Mouse (Mus musculus): ENCODE measurements around the gene Gpr89. TPM values are rescaled to one million over a fixed set of nuclear protein-coding genes. Genes with fewer than 3 reads are reported as not detected.

Gpr89 gene
- polyA plus RNA-seq, 1 experiment: 15.1 TPM

DNA sequence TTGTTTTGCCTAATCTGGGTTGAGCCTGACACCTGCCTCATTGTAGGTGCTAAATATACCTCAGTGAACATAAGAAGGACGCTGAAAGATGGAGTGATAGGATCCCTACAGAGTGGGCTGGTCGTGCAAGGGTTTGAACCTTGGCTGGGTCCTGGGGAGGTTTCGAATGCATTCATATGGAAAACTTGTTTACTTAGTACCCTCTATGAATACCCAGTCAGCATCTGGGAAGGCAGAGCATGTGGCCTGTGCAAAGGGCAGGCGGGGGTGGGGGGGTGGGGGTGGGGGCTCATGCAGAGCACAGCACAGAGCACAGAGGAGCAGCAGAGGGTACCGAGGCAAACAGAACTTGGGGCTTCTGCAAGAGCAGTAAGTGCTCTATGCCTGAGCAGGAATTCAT, 72.2 kb downstream of the Gpr89 start:
- no peaks in the 10 kb centered on the region for H3K4me1 ChIP-seq (ENCODE audit: control insufficient read depth, insufficient read depth, low read length)
- TF ChIP-seq CTCF (IDR thresholded peaks at IDR 0.05; ENCODE audit: insufficient read depth, low read length) (no peak), POLR2A (IDR thresholded peaks at IDR 0.05; ENCODE audit: borderline replicate concordance, extremely low read depth, low read depth, low read length) (no peak)

DNA sequence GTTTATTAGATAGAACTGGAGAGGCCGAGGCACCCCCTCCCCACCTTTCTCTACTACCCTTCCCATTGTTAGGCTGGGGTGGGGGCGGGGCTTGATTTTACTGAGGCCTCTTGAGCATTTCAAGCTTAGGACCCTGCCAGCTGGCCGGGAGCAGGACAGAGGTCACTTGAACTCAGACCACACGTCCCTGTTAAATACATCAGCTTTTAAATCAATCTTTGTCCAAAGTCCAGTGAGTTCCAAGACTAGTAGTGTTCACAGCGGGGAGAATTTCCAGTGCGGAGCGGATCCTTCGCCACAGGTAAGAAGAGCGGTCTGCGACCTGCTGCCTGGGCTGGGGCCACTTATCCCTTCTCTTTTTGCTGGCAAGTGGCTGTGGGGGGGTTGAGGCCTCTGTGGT, 75.3 kb downstream of the Gpr89 start:
- TF ChIP-seq CTCF (IDR thresholded peaks at IDR 0.05; ENCODE audit: insufficient read depth, low read length) (no peak), POLR2A (IDR thresholded peaks at IDR 0.05; ENCODE audit: borderline replicate concordance, extremely low read depth, low read depth, low read length) (no peak)
- no peak for DNase-seq
- H3K4me3 ChIP-seq (replicated peaks; ENCODE audit: extremely low read depth, low read depth, low read length): no peak overlapping the region
- no peaks in the 10 kb centered on the region for H3K4me1 ChIP-seq (ENCODE audit: control insufficient read depth, insufficient read depth, low read length)
- 83% methylated on average over 10 of the region's 10 CpGs for WGBS

More for the DNA sequence above, 72.2 kb downstream of the Gpr89 start:
- no peak overlapping the region for H3K4me3 ChIP-seq (replicated peaks; ENCODE audit: extremely low read depth, low read depth, low read length)
- 60% methylated on average over 5 of the region's 5 CpGs for WGBS
- DNase-seq: no peak

DNA sequence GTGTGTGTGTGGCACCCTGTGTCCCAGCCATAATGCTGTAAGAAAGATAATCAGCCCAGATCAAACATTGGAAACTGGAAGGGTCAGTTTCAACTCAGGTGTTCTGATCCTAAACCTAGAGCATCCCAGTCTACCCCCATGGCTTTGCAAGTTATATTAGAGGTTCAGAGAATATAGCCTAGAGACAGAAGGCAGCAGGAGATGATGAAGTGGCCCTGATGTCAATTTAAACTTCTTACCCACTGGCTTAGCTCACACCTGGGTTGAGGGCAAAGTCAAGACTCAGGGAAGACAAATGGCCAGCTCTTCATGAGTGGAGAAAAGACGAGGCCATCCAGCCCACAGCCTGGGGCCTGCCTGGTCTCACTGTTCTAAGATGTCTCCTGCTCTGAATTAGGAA, 76.2 kb downstream of the Gpr89 start, which contains the start of the genes Pdzk1 and Cd160:
Gene Pdzk1, plus strand, starts transcription at position 301 of the 400 bp plus-strand sequence.
Gene Cd160, minus strand, starts transcription at position 368 of the 400 bp plus-strand sequence.
- no peak for DNase-seq
- TF ChIP-seq CTCF (IDR thresholded peaks at IDR 0.05; ENCODE audit: insufficient read depth, low read length) (no peak), POLR2A (IDR thresholded peaks at IDR 0.05; ENCODE audit: borderline replicate concordance, extremely low read depth, low read depth, low read length) (no peak)
- 85% methylated on average over 1 of the region's 1 CpGs for WGBS
- Histone ChIP-seq H3K4me1 (ENCODE audit: control insufficient read depth, insufficient read depth, low read length) (no peaks in the 10 kb centered on the region), H3K4me3 (replicated peaks; ENCODE audit: extremely low read depth, low read depth, low read length) (no peak within 1 kb of the TSS)

GRCm38 (mm10) chr3:96828308-96828864, 76.8 kb downstream of the Gpr89 start:
- no peak for TF ChIP-seq CTCF (IDR thresholded peaks at IDR 0.05; ENCODE audit: insufficient read depth, low read length)
- TF ChIP-seq POLR2A (IDR thresholded peaks at IDR 0.05; ENCODE audit: borderline replicate concordance, extremely low read depth, low read depth, low read length): no peak
- no peaks in the 10 kb centered on the region for H3K4me1 ChIP-seq (ENCODE audit: control insufficient read depth, insufficient read depth, low read length)
- DNase-seq: no peak
- WGBS: 50% methylated on average over 15 of the region's 15 CpGs
- no peak overlapping the region for H3K4me3 ChIP-seq (replicated peaks; ENCODE audit: extremely low read depth, low read depth, low read length)

DNA sequence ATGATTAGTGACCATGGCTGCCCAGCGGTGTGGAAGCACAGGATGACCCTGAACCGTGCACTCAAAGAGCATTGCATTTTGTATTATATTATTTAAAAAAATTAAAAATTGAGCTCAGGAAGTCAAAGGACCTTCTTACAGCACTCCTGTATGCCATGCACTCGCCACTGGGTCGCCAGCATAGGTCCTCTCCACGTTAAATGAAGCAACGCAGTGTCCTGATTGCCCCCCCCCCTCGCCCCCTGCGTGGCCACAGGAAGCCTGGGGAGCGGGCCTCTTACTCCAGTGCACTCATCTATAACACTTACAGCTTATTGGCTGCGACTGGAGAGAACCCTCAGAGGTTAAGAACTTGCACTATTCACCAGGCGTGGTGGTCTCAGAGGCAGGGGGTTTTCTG, 79.9 kb downstream of the Gpr89 start:
- no peak overlapping the region for H3K4me3 ChIP-seq (replicated peaks; ENCODE audit: extremely low read depth, low read depth, low read length)
- no peak for TF ChIP-seq CTCF (IDR thresholded peaks at IDR 0.05; ENCODE audit: insufficient read depth, low read length)
- no peak for TF ChIP-seq POLR2A (IDR thresholded peaks at IDR 0.05; ENCODE audit: borderline replicate concordance, extremely low read depth, low read depth, low read length)
- no peaks in the 10 kb centered on the region for H3K4me1 ChIP-seq (ENCODE audit: control insufficient read depth, insufficient read depth, low read length)
- DNase-seq: no peak
- 43% methylated on average over 11 of the region's 11 CpGs for WGBS

DNA sequence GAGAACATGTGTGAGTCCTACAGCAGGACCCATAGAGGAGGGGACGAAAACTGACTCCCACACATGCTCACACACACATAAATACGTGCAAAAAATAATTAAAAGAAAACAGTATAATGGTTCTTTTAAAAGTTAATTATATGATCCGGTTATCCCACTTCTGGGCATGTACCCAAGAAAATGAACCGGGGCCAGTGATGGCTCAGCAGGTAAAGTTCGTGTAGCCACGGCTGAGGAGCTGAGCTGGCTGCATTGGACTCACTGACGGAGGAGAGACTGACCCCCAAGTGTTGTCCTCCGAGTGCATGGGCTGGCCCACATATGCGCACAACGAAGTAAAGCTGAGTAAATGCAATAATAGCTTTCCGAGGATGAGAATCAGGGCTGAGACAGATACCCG, 80.5 kb downstream of the Gpr89 start:
- Histone ChIP-seq H3K4me1 (ENCODE audit: control insufficient read depth, insufficient read depth, low read length) (no peaks in the 10 kb centered on the region), H3K4me3 (replicated peaks; ENCODE audit: extremely low read depth, low read depth, low read length) (no peak overlapping the region)
- DNase-seq: no peak
- WGBS: 85% methylated on average over 12 of the region's 12 CpGs
- TF ChIP-seq POLR2A (IDR thresholded peaks at IDR 0.05; ENCODE audit: borderline replicate concordance, extremely low read depth, low read depth, low read length) (no peak), CTCF (IDR thresholded peaks at IDR 0.05; ENCODE audit: insufficient read depth, low read length) (no peak)

DNA sequence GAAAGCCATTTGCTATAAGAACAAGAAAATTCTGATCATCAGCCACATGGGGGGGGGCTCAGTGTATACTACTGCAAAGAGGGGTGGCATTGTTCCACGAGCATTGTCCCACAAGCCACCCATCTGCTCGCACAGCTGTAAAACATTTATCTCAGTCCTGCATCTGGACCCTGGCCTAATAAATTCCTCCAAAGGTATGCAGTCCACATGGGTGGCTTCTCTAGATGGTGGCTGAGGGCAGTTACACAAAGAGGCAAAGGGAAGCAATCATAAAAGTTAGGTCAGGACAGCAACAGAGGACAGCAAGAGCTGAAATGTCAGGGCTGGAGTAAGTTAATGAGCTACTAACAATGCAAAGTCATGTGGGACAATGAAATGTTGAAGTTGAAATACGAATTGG, 81.4 kb downstream of the Gpr89 start:
- no peak overlapping the region for H3K4me3 ChIP-seq (replicated peaks; ENCODE audit: extremely low read depth, low read depth, low read length)
- TF ChIP-seq POLR2A (IDR thresholded peaks at IDR 0.05; ENCODE audit: borderline replicate concordance, extremely low read depth, low read depth, low read length) (no peak), CTCF (IDR thresholded peaks at IDR 0.05; ENCODE audit: insufficient read depth, low read length) (no peak)
- H3K4me1 ChIP-seq (ENCODE audit: control insufficient read depth, insufficient read depth, low read length): no peaks in the 10 kb centered on the region
- WGBS: 49% methylated on average over 3 of the region's 3 CpGs
- no peak for DNase-seq

DNA sequence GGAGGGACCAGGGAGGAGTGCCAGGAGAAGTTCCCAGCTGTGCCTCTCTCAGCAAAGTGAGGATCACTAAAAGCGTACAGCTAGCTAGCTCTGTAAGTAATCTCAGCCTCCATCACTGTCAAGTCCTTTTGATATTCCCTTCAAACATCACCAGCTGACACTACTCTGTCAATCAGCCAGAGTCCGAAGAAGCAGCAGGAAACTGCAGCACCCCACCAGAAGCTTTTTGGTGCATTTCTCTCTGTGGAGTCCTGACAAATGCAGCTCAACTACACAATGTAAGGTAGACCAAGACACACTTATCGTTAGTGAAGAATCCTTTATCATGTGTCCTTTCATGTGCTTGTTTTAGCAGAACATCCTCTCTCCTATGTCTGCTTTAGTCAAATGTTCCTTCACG, 83.6 kb downstream of the Gpr89 start:
- WGBS: 89% methylated on average over 4 of the region's 4 CpGs
- H3K4me1 ChIP-seq (ENCODE audit: control insufficient read depth, insufficient read depth, low read length): no peaks in the 10 kb centered on the region

GRCm38 (mm10) chr3:96820116-96820915, 84.8 kb downstream of the Gpr89 start:
- DNase-seq: no peak
- TF ChIP-seq POLR2A (IDR thresholded peaks at IDR 0.05; ENCODE audit: borderline replicate concordance, extremely low read depth, low read depth, low read length) (no peak), CTCF (IDR thresholded peaks at IDR 0.05; ENCODE audit: insufficient read depth, low read length) (no peak)
- Histone ChIP-seq H3K4me3 (replicated peaks; ENCODE audit: extremely low read depth, low read depth, low read length) (no peak overlapping the region), H3K4me1 (ENCODE audit: control insufficient read depth, insufficient read depth, low read length) (no peaks in the 10 kb centered on the region)
- 73% methylated on average over 6 of the region's 6 CpGs for WGBS

More for the DNA sequence above, 83.6 kb downstream of the Gpr89 start:
- no peak for DNase-seq
- H3K4me3 ChIP-seq (replicated peaks; ENCODE audit: extremely low read depth, low read depth, low read length): no peak overlapping the region
- no peak for TF ChIP-seq CTCF (IDR thresholded peaks at IDR 0.05; ENCODE audit: insufficient read depth, low read length)
- TF ChIP-seq POLR2A (IDR thresholded peaks at IDR 0.05; ENCODE audit: borderline replicate concordance, extremely low read depth, low read depth, low read length): no peak

Other genes with a start within 250 kb of the Gpr89 start
- gene Ankrd35, start 235.2 kb downstream of the Gpr89 start, polyA plus RNA-seq (2012; rRNA removed): 1.4 and 3.6 TPM in 2 replicates
- gene Pias3, start 209.0 kb downstream of the Gpr89 start, polyA plus RNA-seq (2012; rRNA removed): 39.3 and 44.1 TPM in 2 replicates
- gene Nudt17, start 196.8 kb downstream of the Gpr89 start, polyA plus RNA-seq (2012; rRNA removed): 3.8 and 4.7 TPM in 2 replicates
- 16.7 and 29.8 TPM in 2 replicates for gene Polr3c, start 177.7 kb downstream of the Gpr89 start, polyA plus RNA-seq (2012; rRNA removed)
- gene Rnf115, start 177.7 kb downstream of the Gpr89 start, polyA plus RNA-seq (2012; rRNA removed): 16.3 and 16.4 TPM in 2 replicates
- 0.06 and 0.14 TPM in 2 replicates for gene Pdzk1, start 76.1 kb downstream of the Gpr89 start, polyA plus RNA-seq (2012; rRNA removed)
- gene Cd160, start 76.0 kb downstream of the Gpr89 start, polyA plus RNA-seq (2012; rRNA removed): 0.18 and 0.34 TPM in 2 replicates
- 37.5 and 42.5 TPM in 2 replicates for gene Gja5, start 653 bp downstream of the Gpr89 start, polyA plus RNA-seq (2012; rRNA removed)
- not detected in 2 replicates for gene Gja8, start 20.7 kb upstream of the Gpr89 start, polyA plus RNA-seq (2012; rRNA removed)